Mouse (Mus musculus): ENCODE measurements around the gene Ctsk.

Ctsk gene

DNA sequence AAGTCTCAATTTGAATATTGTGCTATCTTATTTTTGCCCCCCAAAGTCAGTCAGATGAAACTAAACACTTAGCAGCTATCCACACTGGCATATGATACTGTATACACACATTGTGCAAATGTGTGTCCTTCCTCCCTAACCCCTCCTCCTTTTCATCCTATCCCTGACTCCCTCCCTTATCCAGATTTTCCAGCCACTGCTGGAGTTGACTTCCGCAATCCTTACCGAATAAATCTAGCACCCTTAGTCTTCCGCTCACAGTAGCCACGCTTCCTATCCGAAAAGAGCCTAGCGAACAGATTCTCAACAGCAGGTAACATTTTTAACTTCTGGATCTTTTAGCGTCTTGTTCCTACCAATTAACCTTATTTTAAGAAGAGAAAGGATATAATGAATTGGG is at the start of gene Ctsk:
Gene Ctsk (plus strand): TSS at position 233 of the 400 bp plus-strand sequence.
- DNase-seq, result no peak

DNA sequence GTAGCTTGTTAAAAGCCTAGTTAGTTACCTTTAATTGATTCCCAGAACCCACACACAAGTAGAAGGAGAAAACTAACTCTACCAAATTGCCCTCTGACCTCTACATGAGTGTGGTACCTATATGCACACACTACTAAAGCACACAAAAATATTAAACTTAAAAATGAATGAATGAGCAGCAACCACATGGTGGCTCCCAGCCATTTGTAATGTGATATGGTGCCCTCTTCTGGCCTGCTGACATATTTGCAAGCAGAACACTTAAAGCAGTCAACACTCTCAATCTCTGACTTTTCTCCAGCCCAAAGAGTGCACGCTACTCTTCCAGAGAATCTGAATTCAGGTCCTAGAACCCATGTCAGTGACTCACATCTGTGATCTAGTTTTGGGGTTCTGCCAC is 48.6 kb upstream of the Ctsk start:
- peak; percentile 34 for DNase-seq

DNA sequence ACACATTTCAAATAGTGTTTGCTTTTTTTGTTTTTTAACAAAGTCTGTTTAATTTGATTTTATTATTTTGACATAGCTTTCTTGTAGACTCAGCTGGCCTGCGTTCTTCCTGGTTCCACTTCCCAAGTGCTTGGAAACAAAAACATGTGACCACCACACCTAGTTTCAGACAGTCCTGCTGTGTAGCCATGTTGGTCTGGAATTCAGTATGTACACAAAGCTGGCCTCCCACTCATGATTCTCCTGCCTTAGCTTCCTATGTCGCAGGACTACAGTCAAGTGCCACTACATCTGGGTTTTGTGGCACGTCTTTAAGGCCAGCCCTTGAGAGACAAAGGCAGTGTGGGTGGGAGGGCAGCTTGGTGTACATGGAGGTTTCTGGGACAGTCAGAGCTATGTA is 48.1 kb upstream of the Ctsk start:
- DNase-seq, result no peak

DNA sequence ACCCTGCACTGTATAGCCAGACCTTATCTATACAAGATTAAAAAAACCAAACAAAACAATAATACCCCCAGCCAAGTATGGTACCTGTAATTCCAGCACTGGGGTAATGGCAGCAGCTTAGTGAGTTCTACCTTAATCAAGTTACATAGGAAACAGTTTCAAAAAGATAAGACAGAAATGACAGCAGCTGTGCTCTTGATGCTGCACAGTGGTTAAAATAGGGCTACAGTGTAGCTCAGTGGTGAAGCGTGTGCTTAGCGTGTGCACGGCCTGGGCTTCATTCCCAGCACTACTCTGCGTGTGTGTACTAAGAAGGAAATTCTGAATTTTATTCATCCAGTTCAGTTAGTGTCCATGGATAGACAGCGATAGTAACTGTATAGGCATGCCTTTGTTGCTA is 42.7 kb upstream of the Ctsk start:
- DNase-seq, result no peak

DNA sequence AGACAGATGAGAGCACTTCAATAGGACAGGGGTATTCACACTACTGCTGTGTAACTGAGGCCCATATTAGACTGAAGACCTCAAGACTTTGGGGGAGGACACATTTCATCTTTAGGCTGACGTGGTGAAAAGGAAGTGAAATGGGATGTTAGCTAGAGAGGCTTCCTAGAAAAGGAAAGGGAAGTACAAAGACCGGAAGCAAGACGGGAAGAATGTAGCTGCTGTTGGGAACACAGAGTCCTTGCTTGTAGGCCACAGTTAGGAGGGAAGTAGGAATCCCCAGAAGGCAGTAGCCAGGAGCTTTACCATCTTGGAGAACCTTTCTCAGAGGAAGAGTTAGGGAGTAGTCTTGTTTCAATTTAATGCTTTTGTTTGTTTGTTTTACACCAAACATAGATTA is 41.3 kb upstream of the Ctsk start:
- no peak for DNase-seq

DNA sequence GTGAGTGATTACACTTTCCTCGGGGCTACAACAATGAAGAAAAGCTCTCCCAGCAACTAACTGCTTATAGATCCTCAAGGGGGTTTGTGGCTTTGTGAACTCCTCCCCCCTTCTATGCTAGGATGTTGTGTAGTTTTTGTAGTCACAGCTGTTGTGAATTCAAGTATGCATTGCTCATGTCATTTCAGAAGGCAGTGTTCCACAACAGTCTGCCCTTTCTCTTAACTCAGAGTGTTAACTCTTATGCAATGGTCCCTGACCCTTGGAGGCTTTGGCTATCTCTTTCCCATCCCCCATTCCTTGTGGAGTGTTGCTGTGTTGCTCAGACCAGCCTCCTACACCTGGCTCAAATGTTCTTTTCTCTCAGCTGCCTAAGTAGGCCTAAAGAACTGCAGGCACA is 39.7 kb upstream of the Ctsk start:
- DNase-seq, result no peak

DNA sequence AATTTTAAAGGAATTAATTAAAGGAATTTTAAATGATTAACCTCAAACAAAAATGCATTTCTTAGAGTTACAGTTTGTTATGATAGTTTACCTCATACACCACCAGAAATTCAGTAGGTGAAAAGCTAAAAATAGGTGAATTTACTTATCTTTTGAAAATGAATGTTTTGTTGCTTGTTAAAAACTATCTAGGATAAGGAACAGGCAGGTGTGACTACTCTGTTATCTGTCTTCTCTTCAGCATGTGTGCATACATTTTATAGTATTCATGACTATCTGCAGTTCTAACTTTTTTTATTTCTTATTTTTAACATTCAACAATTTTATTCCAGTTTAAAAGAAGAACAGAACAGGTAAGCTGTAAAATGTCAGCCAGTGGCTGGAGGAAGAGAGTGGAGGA is 35.2 kb upstream of the Ctsk start:
- no peak for DNase-seq

DNA sequence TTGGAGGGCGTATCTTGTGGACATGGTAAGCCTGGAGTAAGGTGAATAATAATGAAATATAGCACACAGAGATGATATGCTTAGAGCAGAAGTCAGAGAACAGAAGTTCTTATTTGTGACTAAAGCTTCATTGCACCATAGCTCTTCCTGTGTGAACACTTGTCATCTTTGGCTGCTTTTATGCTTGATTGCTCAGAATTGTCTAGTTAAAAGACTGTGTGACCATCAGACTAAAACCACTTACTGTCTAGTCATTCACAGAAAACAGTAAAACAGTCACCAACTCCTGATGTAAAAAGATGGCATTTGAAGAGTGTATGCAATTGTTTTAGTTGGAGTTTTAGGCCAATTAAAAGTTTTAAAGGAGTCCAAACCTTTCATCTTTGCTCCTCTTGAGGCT is 20.1 kb upstream of the Ctsk start:
- no peak for DNase-seq

DNA sequence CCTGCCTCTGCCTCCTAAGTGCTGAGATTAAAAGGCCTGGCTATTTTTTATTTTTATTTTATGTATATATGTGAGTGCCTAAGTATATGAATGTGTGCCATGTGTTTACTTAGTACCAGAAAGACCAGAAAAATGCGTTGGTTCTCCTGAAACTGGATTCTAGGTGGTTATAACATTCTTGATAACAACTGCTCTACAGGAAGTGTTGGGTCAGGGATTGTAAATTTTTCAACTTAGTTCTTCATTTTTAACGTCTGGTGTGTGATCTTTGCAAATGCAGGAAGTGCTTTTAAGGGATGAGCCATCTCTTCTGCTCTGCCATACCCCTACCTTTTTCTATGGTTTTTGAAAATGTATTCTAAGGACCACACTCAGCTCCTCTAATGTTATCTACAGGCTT is 12.6 kb upstream of the Ctsk start:
- DNase-seq, result no peak

DNA sequence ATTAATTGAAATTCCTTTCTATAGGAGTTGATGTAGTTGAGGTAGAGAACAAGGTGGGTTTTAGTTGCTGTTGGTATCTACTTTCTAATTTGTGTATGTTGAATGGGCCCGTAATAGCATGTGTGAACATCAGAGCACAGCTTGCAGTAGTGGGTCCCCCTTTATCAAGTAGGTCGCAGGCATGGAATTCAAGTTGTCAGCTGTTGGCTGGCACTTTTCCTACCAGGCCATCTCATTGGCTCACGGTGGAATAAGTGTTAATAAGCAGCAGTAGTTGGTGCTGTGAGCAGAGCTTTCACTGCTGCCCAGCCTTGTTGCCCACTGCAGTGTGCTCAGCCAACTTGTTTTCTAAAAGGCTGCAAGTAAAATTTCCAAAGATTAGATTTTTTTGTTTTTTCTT is 10.4 kb upstream of the Ctsk start:
- DNase-seq, result no peak

DNA sequence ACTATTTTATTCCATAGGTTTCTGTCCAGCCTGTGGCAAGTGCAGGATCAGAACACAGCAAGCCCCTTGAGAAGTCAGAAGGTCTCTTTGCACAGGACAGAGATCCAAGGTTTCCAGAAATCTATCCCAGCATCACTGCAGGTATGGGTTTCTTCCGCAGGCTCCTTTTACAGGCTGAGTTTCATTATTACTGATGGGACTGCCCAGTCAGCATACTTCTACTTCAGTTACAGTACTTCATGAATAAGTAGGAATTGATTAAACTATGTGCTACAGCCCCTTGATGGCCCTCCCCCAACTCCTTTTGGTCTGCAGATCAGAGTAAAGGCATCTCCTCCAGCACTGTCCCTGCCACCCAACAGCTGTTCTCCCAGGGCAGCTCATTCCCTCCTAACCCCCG is 8.8 kb upstream of the Ctsk start:
- no peak for DNase-seq

DNA sequence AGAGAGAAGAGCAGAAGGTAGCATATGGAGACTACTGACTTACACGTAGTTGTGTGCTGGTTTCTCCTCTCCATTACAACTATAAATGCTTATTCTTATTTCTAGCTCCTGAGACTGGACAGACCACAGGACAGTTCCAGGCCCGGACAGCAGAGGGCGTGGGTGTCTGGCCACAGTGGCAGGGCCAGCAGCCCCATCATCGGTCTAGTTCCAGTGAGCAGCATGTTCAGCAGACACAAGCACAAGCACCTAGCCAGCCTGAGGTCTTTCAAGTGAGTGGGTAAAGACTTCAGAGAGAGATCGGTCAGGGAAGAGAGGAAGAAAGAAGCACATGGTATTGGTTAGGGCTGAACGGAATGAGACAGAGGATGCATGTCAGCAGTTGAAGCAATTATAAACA is 4.7 kb upstream of the Ctsk start:
- peak; percentile 50 for DNase-seq

DNA sequence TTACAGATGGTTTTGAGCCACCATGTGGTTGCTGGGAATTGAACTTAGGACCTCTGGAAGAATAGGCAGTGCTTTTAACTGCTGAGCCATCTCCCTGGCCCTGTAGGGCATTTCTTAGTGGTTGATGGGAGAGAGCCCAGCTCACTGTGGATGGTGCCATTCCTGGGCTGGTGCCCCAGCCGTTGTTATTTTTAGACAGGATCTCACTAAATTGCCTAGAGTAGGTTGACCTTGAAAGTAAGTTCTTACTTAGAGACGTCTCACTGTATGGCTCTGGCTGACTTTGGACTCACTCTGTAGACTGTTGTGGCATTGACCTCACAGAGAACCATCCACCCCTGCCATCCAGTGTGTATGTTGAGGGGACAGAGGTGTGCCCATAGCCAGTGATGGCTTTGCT is 827 bp upstream of the Ctsk start:
- DNase-seq, result no peak

DNA sequence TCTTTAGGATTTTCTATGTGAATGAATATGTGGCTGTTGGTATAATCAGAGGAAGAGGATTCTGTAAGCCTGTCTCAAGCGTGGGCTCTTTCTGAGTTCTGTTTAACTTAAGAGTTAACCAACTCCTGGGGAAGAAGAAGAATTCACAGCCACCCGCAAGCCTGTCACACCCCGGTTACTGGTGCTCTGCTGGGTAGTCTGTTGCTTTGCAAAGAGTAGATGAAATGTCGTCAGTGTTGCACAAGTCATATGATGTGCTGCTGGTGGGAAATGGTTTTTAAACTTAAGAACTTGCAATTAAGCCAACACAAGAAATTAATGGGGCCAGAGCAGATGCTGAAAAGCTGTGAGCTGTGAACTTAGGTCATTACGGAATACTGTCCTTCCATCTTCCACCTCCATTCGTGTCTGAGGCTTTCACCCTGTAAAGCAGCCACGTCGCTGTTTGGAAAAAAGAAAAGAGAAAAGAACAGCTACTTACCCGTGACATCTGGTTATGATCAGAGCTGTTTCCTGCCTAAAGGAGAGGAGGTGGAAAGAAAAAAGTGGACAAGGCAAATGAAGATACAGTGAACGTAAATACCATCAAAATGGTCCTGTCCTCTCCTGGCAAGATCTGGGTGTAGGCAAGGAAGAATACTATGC is 562 bp downstream of the Ctsk start:
- DNase-seq, result no peak

DNA sequence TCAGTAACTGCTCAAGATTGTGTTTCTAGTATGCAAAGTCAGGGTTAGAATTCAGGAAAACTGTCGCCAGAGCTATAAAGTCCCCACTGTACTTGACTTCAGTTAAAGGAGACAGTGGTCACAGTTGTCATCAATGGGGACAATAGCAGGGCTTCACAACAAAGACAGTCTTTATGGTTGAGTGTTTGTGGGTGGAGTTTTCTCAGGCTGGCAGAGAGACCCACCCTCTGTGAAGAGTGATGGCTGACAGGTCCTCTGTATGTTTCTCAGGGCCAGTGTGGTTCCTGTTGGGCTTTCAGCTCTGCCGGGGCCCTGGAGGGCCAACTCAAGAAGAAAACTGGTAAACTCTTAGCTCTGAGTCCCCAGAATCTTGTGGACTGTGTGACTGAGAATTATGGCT is 3.3 kb downstream of the Ctsk start:
- DNase-seq, result no peak

DNA sequence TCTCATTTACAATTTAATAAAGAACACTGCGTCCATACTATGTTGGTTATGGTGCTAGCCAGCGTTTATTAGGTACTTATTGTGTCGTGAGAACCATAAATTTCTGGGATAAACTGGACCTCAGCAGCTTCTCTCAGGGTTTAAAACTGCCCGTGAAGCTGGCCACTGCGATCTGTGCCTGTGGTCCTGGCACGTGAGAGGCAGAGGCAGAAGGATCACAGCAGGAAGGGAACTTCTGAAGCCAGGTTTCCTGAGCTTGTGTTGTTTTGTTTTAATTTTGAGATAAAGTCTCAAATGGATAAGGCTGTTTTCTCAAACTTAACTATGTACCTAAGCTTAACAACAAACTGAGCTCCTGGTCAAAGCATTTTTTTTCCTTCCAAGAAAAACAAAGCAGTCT is 10.3 kb downstream of the Ctsk start:
- no peak for DNase-seq

DNA sequence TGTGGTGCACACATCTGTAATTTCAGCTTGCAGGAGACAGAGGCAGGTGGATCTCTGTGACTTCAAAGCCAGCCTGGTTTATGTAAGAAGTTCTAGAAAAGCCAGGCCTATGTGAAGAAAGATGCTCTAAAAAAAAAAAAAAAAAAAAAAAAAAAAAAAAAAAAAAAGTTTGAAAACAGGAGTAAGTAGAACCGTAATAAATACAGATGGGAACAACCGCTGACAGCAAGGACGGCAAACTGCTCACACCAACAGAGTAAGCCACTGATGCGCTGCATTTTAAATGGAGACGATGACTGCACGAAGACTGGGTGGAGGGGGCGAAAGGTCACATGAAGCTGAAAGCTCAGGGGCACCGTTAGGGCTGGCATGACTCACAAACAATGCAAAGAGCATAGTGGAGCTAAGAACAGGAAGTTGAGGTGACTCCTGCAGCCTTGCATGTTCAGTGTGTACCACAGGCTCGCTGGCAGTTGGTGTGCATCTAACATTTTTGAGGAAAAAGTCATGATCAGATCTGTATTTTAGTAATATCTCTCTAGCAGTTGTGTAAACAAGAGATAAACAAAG is 12.6 kb downstream of the Ctsk start:
- no peak for DNase-seq

DNA sequence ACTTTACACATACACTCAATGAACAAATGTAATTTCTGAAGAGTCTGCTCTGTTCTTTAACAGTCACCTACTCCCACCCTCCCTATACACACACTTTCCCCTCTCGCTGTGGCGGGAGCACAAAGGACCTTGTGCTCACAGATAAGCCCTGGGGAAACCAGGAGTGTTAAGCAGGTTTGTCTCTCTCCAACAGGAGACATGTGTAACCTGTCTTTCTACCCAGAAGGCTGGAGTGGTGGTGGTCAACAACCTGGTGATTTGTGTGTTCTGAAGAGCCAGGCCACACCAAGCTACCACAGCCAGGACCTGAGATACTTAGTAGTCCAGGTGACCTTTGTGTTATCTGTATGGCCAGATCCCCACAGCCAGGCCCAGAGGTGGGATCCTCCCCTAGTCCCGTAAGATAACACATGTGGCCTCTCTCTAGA is 17.6 kb downstream of the Ctsk start:
- DNase-seq, result no peak

DNA sequence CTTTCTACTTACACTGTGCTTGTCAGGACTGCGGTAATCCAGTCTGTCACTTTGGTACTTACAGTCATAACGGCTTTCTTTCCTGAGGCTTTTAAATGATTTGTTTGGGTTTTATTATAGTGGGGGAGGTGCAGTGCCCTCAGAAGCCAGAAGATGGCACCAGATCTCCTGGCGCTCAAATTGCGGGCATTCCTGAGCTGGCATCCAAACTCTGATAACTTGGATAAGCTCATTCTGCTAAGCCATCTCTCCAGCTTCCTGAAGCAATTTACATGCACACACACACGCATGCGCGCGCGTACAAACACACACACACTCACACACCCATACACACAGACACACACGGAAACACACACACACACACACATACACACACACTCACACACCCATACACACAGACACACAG is 18.4 kb downstream of the Ctsk start:
- DNase-seq, result peak; percentile 73

DNA sequence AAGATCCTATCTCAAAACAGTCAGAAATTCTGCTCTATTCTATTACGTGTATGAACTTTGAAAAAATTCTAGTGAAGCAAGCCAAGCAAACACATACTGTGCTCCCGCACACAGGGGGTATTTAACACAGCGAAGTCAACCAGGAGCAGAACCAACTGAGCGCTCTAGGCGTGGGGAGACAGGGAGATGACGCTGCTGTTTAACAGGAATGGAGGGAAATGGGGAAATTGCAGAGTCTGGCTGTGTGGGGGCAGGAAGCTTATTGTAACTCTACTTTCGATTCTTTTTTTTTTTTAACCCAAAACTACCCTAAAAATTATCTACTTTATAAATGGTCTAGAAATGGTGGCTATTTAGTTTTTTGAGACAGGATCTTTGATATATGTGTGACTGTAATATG is 19.8 kb downstream of the Ctsk start:
- no peak for DNase-seq

DNA sequence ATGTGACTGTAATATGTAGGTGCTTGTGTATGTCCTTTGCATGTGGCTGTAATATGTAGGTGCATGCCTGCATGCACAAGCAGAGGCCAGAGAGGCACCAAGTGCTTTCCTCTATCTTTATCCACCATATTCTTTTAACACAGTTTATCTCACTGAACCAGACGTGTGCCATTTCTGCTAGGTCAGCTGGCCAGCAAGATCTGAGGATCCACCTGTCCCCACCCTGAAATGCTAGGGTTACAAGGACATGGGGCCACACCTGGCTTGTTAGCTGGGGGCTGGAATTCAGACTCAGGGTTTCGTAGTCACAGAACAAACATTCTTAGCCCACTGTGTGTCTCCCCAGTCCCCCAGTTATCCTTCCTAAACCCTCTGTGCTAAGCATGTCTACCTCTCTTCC is 20.3 kb downstream of the Ctsk start:
- no peak for DNase-seq

DNA sequence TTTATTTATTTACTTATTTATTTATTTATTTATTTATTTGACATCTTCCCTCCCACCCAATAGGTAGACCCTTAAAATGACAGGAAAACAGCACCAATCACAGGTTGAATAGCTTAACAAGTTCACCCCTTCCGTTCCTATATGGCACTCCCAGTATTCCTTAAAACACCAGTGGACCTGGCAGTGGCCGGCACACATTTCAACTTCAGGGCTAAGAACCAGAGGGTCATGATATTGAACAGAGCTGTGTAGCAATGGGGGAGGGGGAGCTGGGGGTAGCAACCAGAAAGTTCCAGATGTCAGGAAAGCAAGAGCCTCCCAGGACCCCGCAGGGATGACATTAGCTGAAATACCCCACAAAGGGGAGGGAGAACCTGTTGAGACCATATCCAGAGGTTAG is 21.0 kb downstream of the Ctsk start:
- DNase-seq, result no peak

DNA sequence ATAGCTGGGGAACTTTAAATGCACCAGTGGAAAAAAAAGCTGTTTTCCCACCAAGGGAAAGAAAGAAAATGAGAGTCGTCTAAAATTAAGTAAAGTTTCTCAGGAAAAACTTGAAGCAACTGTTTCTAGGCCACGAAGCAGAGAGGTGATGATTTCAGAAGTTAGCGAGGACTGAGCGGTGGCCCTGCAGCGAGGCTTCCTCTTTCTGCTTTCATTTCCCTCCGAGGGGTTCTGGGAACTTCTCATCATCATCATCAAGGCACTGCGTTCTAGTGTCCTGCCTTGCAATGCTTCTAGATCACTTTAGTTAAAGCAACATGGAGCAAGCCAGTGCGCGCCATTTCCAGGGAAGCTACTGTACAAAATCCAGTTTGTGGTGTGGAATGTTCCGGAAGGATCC is 22.1 kb downstream of the Ctsk start:
- no peak for DNase-seq

DNA sequence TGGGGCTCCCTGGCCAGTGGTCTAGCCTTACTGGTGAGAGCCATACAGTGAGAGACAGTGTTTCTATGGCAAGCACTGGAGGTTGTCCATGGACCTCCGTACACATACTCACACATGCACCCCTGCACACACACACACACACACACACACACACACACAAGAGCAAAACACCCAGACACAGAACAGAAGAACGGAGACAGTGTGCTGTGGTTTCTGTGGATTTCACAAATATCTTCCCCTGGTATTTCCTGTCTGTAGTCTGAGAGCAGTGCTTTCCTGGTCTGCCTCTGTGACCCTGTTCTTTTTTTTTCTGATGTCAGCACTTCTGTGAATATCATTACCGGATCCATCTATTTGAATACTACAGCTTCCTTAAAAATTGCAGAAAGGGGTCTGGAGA is 24.6 kb downstream of the Ctsk start:
- DNase-seq, result no peak

DNA sequence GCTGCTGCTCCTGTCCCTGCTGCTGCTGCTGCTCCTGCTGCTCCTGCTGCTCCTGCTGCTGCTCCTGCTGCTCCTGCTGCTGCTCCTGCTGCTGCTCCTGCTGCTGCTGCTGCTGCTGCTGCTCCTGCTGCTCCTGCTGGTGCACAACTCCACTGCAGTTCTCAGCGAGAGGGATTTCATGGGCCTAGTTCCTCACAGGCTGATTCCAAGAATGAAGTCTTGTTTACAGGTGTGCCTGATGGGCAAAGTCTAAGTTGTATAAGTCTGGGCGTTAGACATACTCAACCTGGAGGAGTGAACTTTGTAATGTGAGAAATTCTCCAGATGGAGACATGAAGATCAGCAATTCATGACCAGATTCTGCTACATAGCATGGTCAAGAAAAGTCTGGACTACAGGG is 25.6 kb downstream of the Ctsk start:
- no peak for DNase-seq

DNA sequence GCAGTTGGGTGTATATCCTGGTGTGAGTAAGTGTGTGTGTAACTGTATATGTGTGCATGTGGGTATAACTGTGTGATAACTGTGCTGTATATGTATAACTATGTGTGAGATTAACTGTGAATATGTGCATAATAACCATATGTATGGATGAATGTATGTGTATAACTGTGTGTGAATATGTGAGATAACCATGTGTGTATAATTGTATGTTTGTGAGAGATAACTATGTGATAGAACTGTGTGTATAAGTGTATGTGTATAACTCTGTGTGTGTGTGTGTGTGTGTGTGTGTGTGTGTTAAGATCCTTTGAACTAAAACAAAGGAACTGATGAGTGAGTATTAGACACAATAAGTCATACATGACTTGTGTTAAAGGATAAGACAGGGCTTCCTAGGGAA is 27.1 kb downstream of the Ctsk start:
- no peak for DNase-seq

Measured in right cerebral cortex, postnatal 4 days (tissue).